Mouse (Mus musculus) right cerebral cortex, postnatal 25 days (tissue): ENCODE measurements around the gene Kazn.

Source experiments
- DNase-seq: peaks from one replicate; pipeline ENCODE4 v3.0.0; 2022

The Kazn gene

GRCm38 (mm10) chr4:142097871-142098270, 141.3 kb downstream of the Kazn start:
- DNase-seq, result no peak

- no peak for DNase-seq
These were observed 143.5 kb downstream of the Kazn start for GRCm38 (mm10) chr4:142095513-142096241.

GRCm38 (mm10) chr4:142094386-142094785, 144.8 kb downstream of the Kazn start:
- no peak for DNase-seq

GRCm38 (mm10) chr4:142091100-142091499, 148.1 kb downstream of the Kazn start:
- no peak for DNase-seq

GRCm38 (mm10) chr4:142089966-142090365, 149.2 kb downstream of the Kazn start:
- no peak for DNase-seq

GRCm38 (mm10) chr4:142088836-142089235, 150.4 kb downstream of the Kazn start:
- no peak for DNase-seq

- DNase-seq, result no peak
These were observed 150.8 kb downstream of the Kazn start for GRCm38 (mm10) chr4:142088409-142088808.

GRCm38 (mm10) chr4:142084936-142085563, 154.2 kb downstream of the Kazn start:
- no peak for DNase-seq

- DNase-seq, result no peak
These were observed 154.9 kb downstream of the Kazn start, which contains the start of gene Tmem51 for GRCm38 (mm10) chr4:142084131-142084899. TSS of gene Tmem51 (minus strand) at chr4:142084304.

GRCm38 (mm10) chr4:142083762-142084130, 155.5 kb downstream of the Kazn start:
- DNase-seq, result peak; percentile 49

- no peak for DNase-seq
These were observed 156.0 kb downstream of the Kazn start for GRCm38 (mm10) chr4:142083193-142083592.

GRCm38 (mm10) chr4:142082703-142083102, 156.5 kb downstream of the Kazn start:
- no peak for DNase-seq

GRCm38 (mm10) chr4:142081631-142082283, 157.4 kb downstream of the Kazn start:
- DNase-seq, result no peak

GRCm38 (mm10) chr4:142080901-142081630, 158.1 kb downstream of the Kazn start:
- DNase-seq, result no peak

GRCm38 (mm10) chr4:142080487-142080767, 158.8 kb downstream of the Kazn start:
- DNase-seq, result no peak

GRCm38 (mm10) chr4:142079629-142080486, 159.3 kb downstream of the Kazn start:
- no peak for DNase-seq

- no peak for DNase-seq
These were observed 161.5 kb downstream of the Kazn start for GRCm38 (mm10) chr4:142077572-142078271.

GRCm38 (mm10) chr4:142076883-142077282, 162.3 kb downstream of the Kazn start:
- DNase-seq, result no peak

- DNase-seq, result no peak
These were observed 163.3 kb downstream of the Kazn start for GRCm38 (mm10) chr4:142075931-142076330.

GRCm38 (mm10) chr4:142074060-142074732, 165.0 kb downstream of the Kazn start:
- no peak for DNase-seq
